Mouse (Mus musculus) ES-E14 (cell line): ENCODE results near the gene Tmx4.

Experiments
- CHD2 ChIP-seq: IDR thresholded peaks from 2 replicates; pipeline ENCODE4 v1.6.1; 2014; ENCODE audit warnings: mild to moderate bottlenecking, low read depth, low read length, inconsistent platforms
- MAFK ChIP-seq: IDR thresholded peaks from 2 replicates; pipeline ENCODE4 v1.6.1; 2014; ENCODE audit warnings: mild to moderate bottlenecking, low read depth, low read length, inconsistent platforms; ENCODE audit not compliant: insufficient read depth
- ZNF384 ChIP-seq: IDR thresholded peaks from 2 replicates; pipeline ENCODE4 v1.6.1; 2012; ENCODE audit warnings: low read depth, low read length, inconsistent platforms

DNA sequence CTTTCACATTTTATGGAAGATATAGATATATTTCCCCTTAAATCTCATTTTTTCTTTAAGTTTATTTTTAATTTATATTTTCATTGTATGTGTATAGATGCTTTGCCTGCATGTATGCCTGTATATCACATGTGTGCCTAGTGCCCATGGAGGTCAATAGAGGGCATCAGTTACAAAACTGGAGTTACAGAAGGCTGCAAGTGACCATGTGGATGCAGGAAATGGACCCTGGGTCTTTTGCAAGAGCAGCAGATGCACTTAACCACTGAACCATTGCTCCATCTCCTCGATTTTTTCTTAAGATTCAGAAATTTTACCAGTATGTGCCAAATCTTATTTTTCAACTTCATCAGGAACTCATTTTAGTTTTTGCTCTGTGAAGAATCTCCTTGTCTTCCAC is 48.2 kb upstream of the Tmx4 start:
- TF ChIP-seq ZNF384, result no peak
- no peak for TF ChIP-seq CHD2
- TF ChIP-seq MAFK, result no peak
